Mouse (Mus musculus): ENCODE results near the gene Hnrnpm.

- TF ChIP-seq CTCF (IDR thresholded peaks at IDR 0.05; ENCODE audit: low read depth): no peak
- no peak for TF ChIP-seq EP300 (IDR thresholded peaks at IDR 0.05; ENCODE audit: low read depth)
These were observed 10.6 kb downstream of the Hnrnpm start for GRCm38 (mm10) chr17:33676086-33676485.
